Mouse (Mus musculus): ENCODE measurements around the gene Olfr1076. TPM values are rescaled to one million over a fixed set of nuclear protein-coding genes. Genes with fewer than 3 reads are reported as not detected.

Gene Olfr1076
- polyA plus RNA-seq (2012; rRNA removed), result not detected in 2 replicates

GRCm38 (mm10) chr2:86508161-86508560, at the start of gene Olfr1076:
Olfr1076 (plus strand) TSS chr2:86508461.

GRCm38 (mm10) chr2:86487286-86487685, 21.0 kb upstream of the Olfr1076 start, which contains the start of gene Olfr228:
Olfr228 (minus strand) TSS chr2:86487386.

DNA sequence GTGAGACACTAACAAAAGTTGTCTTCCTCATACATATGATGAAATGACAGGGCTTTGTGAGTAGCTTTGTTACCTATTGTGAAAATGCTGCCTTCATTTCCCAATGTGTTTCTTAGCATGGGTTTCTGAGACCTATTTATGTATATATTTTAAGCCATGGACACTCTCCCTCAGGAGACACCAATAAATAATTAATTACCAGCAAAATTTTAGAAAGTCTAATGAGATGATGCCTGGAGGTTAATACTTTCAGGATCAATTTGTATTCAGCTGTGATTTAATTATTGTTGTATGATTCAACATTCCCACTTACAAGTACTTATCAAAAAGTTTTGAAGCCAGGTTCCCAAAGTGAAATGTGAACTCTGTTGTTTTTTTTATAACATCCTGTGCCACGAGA, 34.1 kb downstream of the Olfr1076 start, which contains the start of gene Olfr1079:
TSS of gene Olfr1079 (minus strand) at position 101 of the 400 bp plus-strand sequence.

GRCm38 (mm10) chr2:86558135-86558534, 49.9 kb downstream of the Olfr1076 start, which contains the start of gene Olfr1080:
Olfr1080 (minus strand) TSS chr2:86558235.

Other genes starting within 250 kb of the Olfr1076 start
- gene Olfr1051, start 229.4 kb upstream of the Olfr1076 start, polyA plus RNA-seq (2012; rRNA removed), result not detected in 2 replicates
- not detected in 2 replicates for gene Olfr1052, start 216.0 kb upstream of the Olfr1076 start, polyA plus RNA-seq (2012; rRNA removed)
- not detected in 2 replicates for gene Olfr1053, start 193.2 kb upstream of the Olfr1076 start, polyA plus RNA-seq (2012; rRNA removed)
- not detected in 2 replicates for gene Olfr1054, start 173.0 kb upstream of the Olfr1076 start, polyA plus RNA-seq (2012; rRNA removed)
- not detected in 2 replicates for gene Olfr1055, start 158.2 kb upstream of the Olfr1076 start, polyA plus RNA-seq (2012; rRNA removed)
- not detected in 2 replicates for gene Olfr1056, start 146.0 kb upstream of the Olfr1076 start, polyA plus RNA-seq (2012; rRNA removed)
- not detected in 2 replicates for gene Olfr1057, start 130.1 kb upstream of the Olfr1076 start, polyA plus RNA-seq (2012; rRNA removed)
- not detected in 2 replicates for gene Olfr1058, start 119.9 kb upstream of the Olfr1076 start, polyA plus RNA-seq (2012; rRNA removed)
- gene Olfr1061, start 94.4 kb upstream of the Olfr1076 start, polyA plus RNA-seq (2012; rRNA removed), result not detected in 2 replicates
- not detected in 2 replicates for gene Olfr1062, start 81.7 kb upstream of the Olfr1076 start, polyA plus RNA-seq (2012; rRNA removed)
- gene Olfr1065, start 57.9 kb upstream of the Olfr1076 start, polyA plus RNA-seq (2012; rRNA removed), result not detected in 2 replicates
- not detected in 2 replicates for gene Olfr1066, start 52.2 kb upstream of the Olfr1076 start, polyA plus RNA-seq (2012; rRNA removed)
- gene Olfr228, start 21.1 kb upstream of the Olfr1076 start, polyA plus RNA-seq (2012; rRNA removed), result not detected in 2 replicates
- gene Olfr1079, start 34.0 kb downstream of the Olfr1076 start, polyA plus RNA-seq (2012; rRNA removed), result not detected in 2 replicates
- not detected in 2 replicates for gene Olfr1080, start 49.8 kb downstream of the Olfr1076 start, polyA plus RNA-seq (2012; rRNA removed)
- gene Olfr1082, start 90.5 kb downstream of the Olfr1076 start, polyA plus RNA-seq (2012; rRNA removed), result not detected in 2 replicates
- gene Olfr1084, start 131.3 kb downstream of the Olfr1076 start, polyA plus RNA-seq (2012; rRNA removed), result not detected in 2 replicates
- gene Olfr1085, start 153.6 kb downstream of the Olfr1076 start, polyA plus RNA-seq (2012; rRNA removed), result not detected in 2 replicates
- gene Olfr1086, start 171.6 kb downstream of the Olfr1076 start, polyA plus RNA-seq (2012; rRNA removed), result not detected in 2 replicates
- gene Olfr1087, start 189.9 kb downstream of the Olfr1076 start, polyA plus RNA-seq (2012; rRNA removed), result not detected in 2 replicates
- not detected in 2 replicates for gene Olfr1089, start 225.2 kb downstream of the Olfr1076 start, polyA plus RNA-seq (2012; rRNA removed)

Measured in central nervous system, embryonic 11.5 days (tissue).